Mouse (Mus musculus) splenic B cell, adult 2 months (primary cell): ENCODE data around the gene Ddx41.
"Not testable (repeated sequence)": the region's sequence is repeated elsewhere in the genome, so short reads cannot be mapped to it uniquely, and the experiment has no call there.

Source experiments
- DNase-seq: peaks from one replicate; pipeline ENCODE4 v3.0.0-alpha.2; 2011; ENCODE audit warnings: low read depth, low spot score
- H3K27me3 ChIP-seq: 2 replicates; pipeline ENCODE4 v1.6.1; 2012; ENCODE audit warnings: mild to moderate bottlenecking, low read length, moderate library complexity, mixed read lengths; ENCODE audit not compliant: control insufficient read depth, poor library complexity, insufficient read depth, severe bottlenecking
- H3K36me3 ChIP-seq: 2 replicates; pipeline ENCODE4 v1.6.1; 2012; ENCODE audit warnings: mild to moderate bottlenecking, low read length, moderate library complexity, mixed read lengths; ENCODE audit not compliant: control insufficient read depth, poor library complexity, insufficient read depth, severe bottlenecking

Gene Ddx41

GRCm38 (mm10) chr13:55536194-55537175, at the start of gene Ddx41:
Ddx41 (minus strand) TSS chr13:55536658.
- Histone ChIP-seq H3K36me3 (peaks cover 19% of the 10 kb centered on the region), H3K27me3 (no peaks in the 10 kb centered on the region)
- peak; percentile 100 for DNase-seq

GRCm38 (mm10) chr13:55578086-55578485, 41.6 kb upstream of the Ddx41 start:
- Histone ChIP-seq H3K27me3 (no peaks in the 10 kb centered on the region), H3K36me3 (no peaks in the 10 kb centered on the region)
- DNase-seq = no peak

GRCm38 (mm10) chr13:55576872-55577271, 40.4 kb upstream of the Ddx41 start:
- not testable (repeated sequence) for H3K27me3 ChIP-seq, H3K36me3 ChIP-seq, DNase-seq

GRCm38 (mm10) chr13:55575932-55576331, 39.5 kb upstream of the Ddx41 start:
- DNase-seq = no peak
- H3K36me3 ChIP-seq = no peaks in the 10 kb centered on the region
- no peaks in the 10 kb centered on the region for H3K27me3 ChIP-seq

- no peaks in the 10 kb centered on the region for H3K27me3 ChIP-seq
- no peaks in the 10 kb centered on the region for H3K36me3 ChIP-seq
- DNase-seq = no peak
These were observed 37.9 kb upstream of the Ddx41 start for GRCm38 (mm10) chr13:55574321-55574720.

- DNase-seq = no peak
- Histone ChIP-seq H3K36me3 (no peaks in the 10 kb centered on the region), H3K27me3 (no peaks in the 10 kb centered on the region)
These were observed 37.0 kb upstream of the Ddx41 start, which contains the start of gene Tmed9 for GRCm38 (mm10) chr13:55573432-55573831. Tmed9 (plus strand) TSS chr13:55573732.

GRCm38 (mm10) chr13:55571977-55572376, 35.5 kb upstream of the Ddx41 start:
- no peak for DNase-seq

GRCm38 (mm10) chr13:55571027-55571751, 34.7 kb upstream of the Ddx41 start, which contains the start of gene Fam193b:
Fam193b (minus strand) TSS chr13:55571120.
- no peaks in the 10 kb centered on the region for H3K36me3 ChIP-seq
- DNase-seq = peak; percentile 93
- H3K27me3 ChIP-seq = no peaks in the 10 kb centered on the region

More at GRCm38 (mm10) chr13:55571977-55572376, 35.5 kb upstream of the Ddx41 start:
- Histone ChIP-seq H3K36me3 (no peaks in the 10 kb centered on the region), H3K27me3 (no peaks in the 10 kb centered on the region)

GRCm38 (mm10) chr13:55570286-55570973, 34.0 kb upstream of the Ddx41 start:
- no peaks in the 10 kb centered on the region for H3K36me3 ChIP-seq
- peak; percentile 13 for DNase-seq
- H3K27me3 ChIP-seq = no peaks in the 10 kb centered on the region

GRCm38 (mm10) chr13:55569726-55570285, 33.3 kb upstream of the Ddx41 start:
- no peaks in the 10 kb centered on the region for H3K36me3 ChIP-seq
- no peak for DNase-seq
- H3K27me3 ChIP-seq = no peaks in the 10 kb centered on the region

- not testable (repeated sequence) for DNase-seq, H3K36me3 ChIP-seq, H3K27me3 ChIP-seq
These were observed 32.1 kb upstream of the Ddx41 start for GRCm38 (mm10) chr13:55568524-55568923.

- no peak for DNase-seq
- Histone ChIP-seq H3K36me3 (no peaks in the 10 kb centered on the region), H3K27me3 (no peaks in the 10 kb centered on the region)
These were observed 31.5 kb upstream of the Ddx41 start for GRCm38 (mm10) chr13:55567949-55568348.

GRCm38 (mm10) chr13:55567001-55567400, 30.5 kb upstream of the Ddx41 start:
- DNase-seq = no peak
- Histone ChIP-seq H3K27me3 (no peaks in the 10 kb centered on the region), H3K36me3 (no peaks in the 10 kb centered on the region)

GRCm38 (mm10) chr13:55563266-55563879, 26.9 kb upstream of the Ddx41 start:
- Histone ChIP-seq H3K27me3 (no peaks in the 10 kb centered on the region), H3K36me3 (no peaks in the 10 kb centered on the region)
- no peak for DNase-seq
